Mouse (Mus musculus): ENCODE measurements around the gene Prpsap1. TPM values are rescaled to one million over a fixed set of nuclear protein-coding genes. Genes with fewer than 3 reads are reported as not detected.

The Prpsap1 gene
- polyA plus RNA-seq, 1 experiment from 2014 or later: 45.1 TPM

DNA sequence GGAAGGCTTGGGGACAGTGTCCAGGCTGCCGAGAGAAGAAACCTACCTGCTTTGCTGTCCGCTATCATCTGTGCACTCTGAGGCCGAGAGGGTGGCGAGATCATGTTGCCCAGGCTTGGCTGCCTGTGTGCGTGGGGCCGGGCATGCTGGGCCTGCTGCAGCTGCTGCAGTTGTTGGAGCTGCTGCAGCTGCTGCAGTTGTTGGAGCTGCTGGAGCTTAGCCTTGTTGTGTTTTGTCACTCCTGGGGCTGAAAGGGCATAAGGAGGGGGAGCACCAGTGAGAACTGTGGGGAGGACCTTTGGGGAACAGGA is 51.2 kb downstream of the Prpsap1 start:
- no peak overlapping the region for H3K9ac ChIP-seq

DNA sequence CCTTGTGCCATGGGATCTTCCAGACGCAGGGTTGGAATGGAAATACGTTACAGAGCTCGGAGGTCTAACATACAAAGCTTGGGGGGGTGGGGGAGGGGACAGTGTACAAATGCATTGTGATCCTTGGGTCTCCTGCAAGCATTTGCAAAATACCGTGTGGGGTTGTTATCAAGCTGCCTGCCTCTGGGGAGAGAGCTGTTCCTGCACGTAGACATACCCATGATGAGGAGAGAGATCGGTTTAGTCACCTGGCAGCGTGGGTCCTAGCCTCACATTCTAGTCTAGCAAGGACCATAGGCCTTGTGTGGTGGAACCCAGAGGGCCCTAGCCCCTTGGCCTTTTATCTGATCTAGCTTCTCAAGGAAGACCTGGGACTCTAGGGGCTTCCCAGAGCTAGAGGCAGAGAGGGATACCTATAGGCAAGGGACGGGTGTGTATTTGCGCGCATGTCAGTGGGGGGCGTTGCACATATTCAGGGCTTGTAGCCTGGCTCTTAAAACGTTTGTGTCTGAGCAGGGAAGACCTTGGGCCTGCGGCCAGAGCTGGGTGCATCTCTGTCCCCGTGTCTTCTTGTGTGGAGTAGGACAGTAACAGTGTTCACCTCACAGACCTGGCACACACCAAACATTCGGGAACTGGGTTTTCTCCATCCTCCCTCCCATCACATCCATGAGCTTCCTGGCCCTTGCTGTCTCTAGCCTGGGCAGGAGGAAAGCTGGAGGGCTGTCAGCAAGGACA is 51.7 kb downstream of the Prpsap1 start:
- Histone ChIP-seq H3K27ac (replicated peaks) (no peak overlapping the region), H3K36me3 (replicated peaks) (peaks cover 28% of the 10 kb centered on the region), H3K9me3 (replicated peaks) (no peaks in the 10 kb centered on the region), H3K27me3 (peaks cover 12% of the 10 kb centered on the region), H3K4me1 (replicated peaks) (peaks cover 39% of the 10 kb centered on the region), H3K9ac (no peak overlapping the region), H3K4me3 (replicated peaks) (no peak overlapping the region), H3K4me2 (no peak overlapping the region)
- WGBS (ENCODE audit: insufficient replicate concordance): 71% methylated on average over 15 of the region's 15 CpGs
- no peak for ATAC-seq (ENCODE audit: insufficient read depth)

More for the DNA sequence above, 51.2 kb downstream of the Prpsap1 start:
- no peak for ATAC-seq (ENCODE audit: insufficient read depth)
- Histone ChIP-seq H3K4me2 (no peak overlapping the region), H3K27me3 (peaks cover 17% of the 10 kb centered on the region), H3K9me3 (replicated peaks) (no peaks in the 10 kb centered on the region), H3K36me3 (replicated peaks) (peaks cover 22% of the 10 kb centered on the region), H3K27ac (replicated peaks) (no peak overlapping the region), H3K4me1 (replicated peaks) (peaks cover 34% of the 10 kb centered on the region), H3K4me3 (replicated peaks) (no peak overlapping the region)
- WGBS (ENCODE audit: insufficient replicate concordance): 67% methylated on average over 6 of the region's 6 CpGs

DNA sequence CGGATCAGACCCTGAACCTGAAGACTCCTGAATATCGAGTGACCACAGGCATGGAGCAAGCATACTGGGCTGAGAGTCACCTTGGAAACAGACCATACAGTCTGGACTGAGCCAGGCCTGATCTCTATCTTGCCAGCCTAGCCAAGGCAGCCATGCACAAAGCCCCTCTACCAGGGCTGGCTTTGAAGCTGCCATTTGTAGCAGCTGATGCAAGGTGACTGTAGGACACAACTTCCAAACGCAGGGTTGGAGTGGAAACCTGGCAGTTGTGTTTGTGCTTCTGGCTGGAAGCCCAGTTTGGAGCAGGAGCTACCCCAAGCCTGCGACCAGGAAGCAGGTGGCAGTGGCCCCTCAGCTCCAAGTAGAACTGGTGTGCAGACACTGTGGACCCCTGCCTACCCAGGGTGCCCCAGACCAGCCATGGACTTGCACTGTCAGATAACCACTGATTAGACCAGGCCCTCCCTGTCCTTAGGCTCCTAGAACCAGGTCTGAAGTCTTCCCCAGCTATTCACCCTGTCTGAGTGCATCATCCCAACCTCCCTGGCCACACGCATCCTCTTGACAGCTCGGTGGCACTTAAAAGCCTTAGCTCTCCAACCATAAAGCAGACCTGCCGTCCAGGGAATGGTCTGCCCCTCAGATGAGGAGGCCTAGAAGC is 53.5 kb downstream of the Prpsap1 start:
- peaks cover 47% of the 10 kb centered on the region for H3K4me1 ChIP-seq (replicated peaks)
- H3K36me3 ChIP-seq (replicated peaks): peaks cover 44% of the 10 kb centered on the region
- H3K9ac ChIP-seq: no peak overlapping the region
- 64% methylated on average over 7 of the region's 7 CpGs for WGBS (ENCODE audit: insufficient replicate concordance)
- no peak overlapping the region for H3K27ac ChIP-seq (replicated peaks)
- no peaks in the 10 kb centered on the region for H3K9me3 ChIP-seq (replicated peaks)
- ATAC-seq (ENCODE audit: insufficient read depth): no peak
- H3K4me3 ChIP-seq (replicated peaks): no peak overlapping the region
- H3K27me3 ChIP-seq: no peaks in the 10 kb centered on the region
- H3K4me2 ChIP-seq: no peak overlapping the region

DNA sequence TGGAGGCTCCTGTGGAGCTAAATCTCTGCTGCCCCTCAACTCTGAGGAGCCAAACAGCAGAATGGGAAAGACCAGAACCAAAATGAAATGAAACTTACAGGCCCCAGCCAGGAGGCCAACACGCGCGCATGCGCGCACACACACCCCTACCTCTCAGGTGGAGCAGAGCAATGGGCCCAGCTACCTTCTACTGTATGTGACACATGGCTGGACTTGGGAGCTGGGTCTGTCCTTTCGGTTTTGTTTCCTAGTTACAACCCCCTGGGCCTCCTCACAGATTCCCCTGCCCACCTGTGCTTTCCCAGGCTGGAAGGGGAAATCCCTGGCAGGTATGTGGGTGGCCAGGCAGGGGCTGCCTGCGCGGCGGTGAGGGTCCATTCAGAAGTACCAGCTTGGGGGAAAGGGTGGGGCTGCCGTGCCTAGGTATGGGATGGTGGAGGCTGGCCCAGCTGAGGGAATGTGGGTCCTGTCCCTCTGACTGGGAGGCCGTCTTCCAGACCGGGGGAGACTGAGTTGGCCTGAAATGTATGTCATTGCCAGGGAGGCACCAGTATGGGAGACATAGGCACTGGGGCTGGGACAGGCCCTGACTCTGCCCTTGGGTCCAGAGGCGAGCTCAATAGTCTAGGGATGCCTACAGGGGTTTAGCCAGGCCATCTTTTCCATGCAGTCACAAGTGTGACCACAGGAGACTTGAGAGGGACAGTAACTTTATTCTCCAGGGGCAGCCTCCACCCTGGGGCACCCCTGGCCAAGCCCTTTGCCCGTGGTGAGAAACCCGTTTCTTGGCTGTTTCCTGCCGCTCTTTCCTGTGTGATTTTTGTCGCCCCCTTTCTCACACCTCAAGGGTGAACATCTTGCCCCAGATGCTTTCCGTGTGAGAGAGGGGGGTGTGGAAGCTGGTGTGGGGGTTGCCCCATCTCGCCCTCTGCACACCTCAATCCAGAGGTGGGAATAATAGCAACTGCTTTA is 54.4 kb downstream of the Prpsap1 start:
- H3K4me3 ChIP-seq (replicated peaks): no peak overlapping the region
- no peak overlapping the region for H3K9ac ChIP-seq
- H3K4me2 ChIP-seq: no peak overlapping the region
- no peaks in the 10 kb centered on the region for H3K27me3 ChIP-seq
- H3K27ac ChIP-seq (replicated peaks): no peak overlapping the region
- no peak for ATAC-seq (ENCODE audit: insufficient read depth)
- H3K4me1 ChIP-seq (replicated peaks): peaks cover 47% of the 10 kb centered on the region
- H3K9me3 ChIP-seq (replicated peaks): no peaks in the 10 kb centered on the region
- WGBS (ENCODE audit: insufficient replicate concordance): 76% methylated on average over 19 of the region's 19 CpGs
- peaks cover 44% of the 10 kb centered on the region for H3K36me3 ChIP-seq (replicated peaks)

DNA sequence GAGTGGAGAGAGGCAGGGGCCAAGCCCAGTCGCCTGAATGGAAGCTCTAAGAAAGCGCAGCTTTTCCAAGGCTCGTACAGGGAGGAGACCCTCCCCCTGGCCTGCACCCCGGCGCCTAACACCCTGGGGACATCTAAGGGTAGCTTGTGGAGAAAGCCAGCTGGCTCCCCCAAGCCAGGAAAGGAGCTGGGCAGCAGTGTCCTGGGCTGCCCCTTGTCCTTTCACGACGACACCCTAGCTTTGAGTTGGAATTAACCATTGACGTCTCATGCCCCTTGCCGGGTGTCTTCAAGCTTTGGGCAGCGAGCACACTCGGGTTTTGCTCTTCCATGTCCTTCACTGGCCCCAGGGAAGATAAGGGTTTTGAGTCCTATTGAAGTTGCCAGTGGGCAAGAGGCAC is 56.5 kb downstream of the Prpsap1 start:
- Histone ChIP-seq H3K27me3 (no peaks in the 10 kb centered on the region), H3K4me2 (peak overlapping the region; percentile 73; the same call in 1 of the 2 replicates), H3K9ac (no peak overlapping the region), H3K36me3 (replicated peaks) (peaks cover 44% of the 10 kb centered on the region), H3K4me3 (replicated peaks) (peak overlapping the region; percentile 92; the same call in 1 of the 2 replicates), H3K4me1 (replicated peaks) (peaks cover 55% of the 10 kb centered on the region), H3K27ac (replicated peaks) (peak overlapping the region; percentile 94; the same call in 1 of the 2 replicates), H3K9me3 (replicated peaks) (no peaks in the 10 kb centered on the region)
- 78% methylated on average over 11 of the region's 11 CpGs for WGBS (ENCODE audit: insufficient replicate concordance)
- no peak for ATAC-seq (ENCODE audit: insufficient read depth)

DNA sequence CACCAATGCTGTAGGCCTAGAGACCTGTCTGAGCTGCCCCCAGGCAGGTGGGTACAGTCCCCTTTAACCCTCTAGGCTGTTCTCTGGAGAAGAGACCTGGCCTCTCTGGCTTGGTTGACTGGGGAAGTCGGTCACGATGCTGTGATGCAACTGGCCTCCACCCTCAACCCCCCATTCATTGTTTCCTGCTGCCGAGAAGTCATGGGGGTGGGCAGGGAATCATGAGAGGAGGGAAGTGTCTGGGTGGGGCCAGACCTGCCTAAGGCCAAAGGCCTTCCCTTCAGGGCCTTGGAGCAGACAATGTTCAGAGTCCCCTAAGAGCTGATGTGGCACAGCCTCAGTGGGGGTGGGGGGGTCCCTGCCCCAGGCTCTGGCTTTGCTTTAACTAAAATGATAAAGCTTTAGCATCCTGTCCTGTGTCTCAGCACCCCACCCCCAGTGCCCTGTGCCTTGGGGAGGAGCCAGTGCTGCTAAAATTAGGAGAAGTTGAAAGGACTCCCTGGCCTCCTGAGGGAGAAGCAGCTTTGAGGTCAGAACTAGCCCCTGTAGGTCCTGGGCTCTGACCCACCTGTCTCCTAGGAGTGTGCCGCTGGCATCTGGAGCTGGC is 57.2 kb downstream of the Prpsap1 start:
- Histone ChIP-seq H3K27me3 (no peaks in the 10 kb centered on the region), H3K4me3 (replicated peaks) (peak overlapping the region; percentile 92), H3K4me1 (replicated peaks) (peaks cover 60% of the 10 kb centered on the region), H3K36me3 (replicated peaks) (peaks cover 44% of the 10 kb centered on the region), H3K9me3 (replicated peaks) (no peaks in the 10 kb centered on the region), H3K9ac (peak overlapping the region; percentile 15), H3K27ac (replicated peaks) (peak overlapping the region; percentile 94), H3K4me2 (peak overlapping the region; percentile 73)
- 13% methylated on average over 4 of the region's 4 CpGs for WGBS (ENCODE audit: insufficient replicate concordance)
- no peak for ATAC-seq (ENCODE audit: insufficient read depth)

DNA sequence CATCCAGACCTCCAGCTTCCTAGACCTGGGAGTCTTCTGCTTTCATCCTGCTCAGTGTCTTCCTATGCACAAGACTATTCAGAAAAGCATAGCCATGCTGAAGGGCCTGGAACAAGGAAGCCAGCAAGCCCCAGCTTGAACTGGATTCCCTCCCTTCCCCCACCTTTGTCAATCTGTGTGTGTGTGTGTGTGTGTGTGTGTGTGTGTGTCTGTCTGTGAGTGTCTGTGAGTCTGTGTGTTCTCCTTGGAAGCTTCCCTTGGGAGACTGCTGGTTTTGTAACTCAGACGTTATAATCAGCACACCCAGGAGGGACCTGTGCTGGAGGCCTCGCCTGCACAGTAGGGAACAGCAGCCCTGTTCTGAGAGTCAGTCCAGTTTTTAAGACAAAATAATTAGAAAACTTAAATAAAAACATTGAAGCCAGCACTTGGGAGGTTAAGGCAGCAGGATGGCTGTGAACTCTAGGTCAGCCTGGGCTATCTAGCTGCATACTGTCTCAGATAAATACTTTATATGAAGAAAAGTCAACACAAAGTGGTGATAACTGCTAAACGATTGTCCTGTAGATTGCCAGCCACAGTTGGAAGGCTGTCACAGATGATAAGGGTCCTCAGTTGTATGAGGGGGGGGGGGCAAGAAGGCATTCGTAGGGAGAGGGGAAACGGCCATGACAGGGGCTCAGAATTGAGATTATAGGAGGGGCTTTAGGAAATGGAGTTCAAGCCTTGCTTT is 57.8 kb downstream of the Prpsap1 start:
- peak overlapping the region; percentile 73 for H3K4me2 ChIP-seq
- peaks cover 67% of the 10 kb centered on the region for H3K4me1 ChIP-seq (replicated peaks)
- 6% methylated on average over 5 of the region's 5 CpGs for WGBS (ENCODE audit: insufficient replicate concordance)
- no peak for ATAC-seq (ENCODE audit: insufficient read depth)
- H3K36me3 ChIP-seq (replicated peaks): peaks cover 44% of the 10 kb centered on the region
- H3K9ac ChIP-seq: peak overlapping the region; percentile 15
- H3K27me3 ChIP-seq: no peaks in the 10 kb centered on the region
- peak overlapping the region; percentile 94 for H3K27ac ChIP-seq (replicated peaks)
- peak overlapping the region; percentile 92 for H3K4me3 ChIP-seq (replicated peaks)
- H3K9me3 ChIP-seq (replicated peaks): no peaks in the 10 kb centered on the region

DNA sequence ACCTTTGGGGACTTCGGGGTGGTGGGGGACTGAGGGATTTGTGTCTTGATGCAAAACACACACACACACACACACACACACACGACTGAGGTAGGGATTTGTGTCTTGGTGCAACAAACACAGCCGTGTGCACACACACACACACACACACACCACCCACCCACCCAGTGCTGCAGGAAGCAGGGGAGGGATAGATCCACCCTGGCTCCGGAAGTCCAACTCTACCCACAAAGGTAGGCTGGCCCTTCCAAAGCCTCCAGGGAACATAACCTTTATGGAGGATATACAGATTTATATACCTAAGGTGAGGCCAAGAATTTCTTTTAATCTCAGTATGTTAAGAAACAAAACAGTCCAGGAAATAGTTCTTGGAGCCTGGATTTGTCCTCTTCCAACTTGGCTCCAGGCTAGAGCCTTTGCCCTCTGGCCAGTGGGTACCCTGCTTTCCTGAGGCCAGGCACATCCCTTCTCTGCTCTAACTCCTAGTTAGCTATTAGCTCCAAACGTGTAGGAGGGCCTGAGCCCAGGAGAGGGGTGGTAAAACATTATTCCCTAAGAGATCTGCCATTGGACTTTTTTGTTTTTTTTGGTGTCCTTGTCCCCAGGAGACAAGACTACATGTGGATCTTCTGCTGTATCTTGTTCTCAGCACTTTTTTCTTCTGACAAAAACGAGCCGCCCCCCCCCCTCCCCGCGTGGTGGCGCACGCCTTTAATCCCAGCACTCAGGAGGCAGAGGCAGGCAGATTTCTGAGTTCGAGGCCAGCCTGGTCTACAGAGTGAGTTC is 58.8 kb downstream of the Prpsap1 start:
- Histone ChIP-seq H3K36me3 (replicated peaks) (peaks cover 39% of the 10 kb centered on the region), H3K4me2 (peak overlapping the region; percentile 73), H3K27ac (replicated peaks) (peak overlapping the region; percentile 94), H3K9me3 (replicated peaks) (no peaks in the 10 kb centered on the region), H3K4me3 (replicated peaks) (peak overlapping the region; percentile 92), H3K4me1 (replicated peaks) (peaks cover 70% of the 10 kb centered on the region), H3K9ac (peak overlapping the region; percentile 96), H3K27me3 (no peaks in the 10 kb centered on the region)
- 36% methylated on average over 12 of the region's 12 CpGs for WGBS (ENCODE audit: insufficient replicate concordance)
- no peak for ATAC-seq (ENCODE audit: insufficient read depth)

DNA sequence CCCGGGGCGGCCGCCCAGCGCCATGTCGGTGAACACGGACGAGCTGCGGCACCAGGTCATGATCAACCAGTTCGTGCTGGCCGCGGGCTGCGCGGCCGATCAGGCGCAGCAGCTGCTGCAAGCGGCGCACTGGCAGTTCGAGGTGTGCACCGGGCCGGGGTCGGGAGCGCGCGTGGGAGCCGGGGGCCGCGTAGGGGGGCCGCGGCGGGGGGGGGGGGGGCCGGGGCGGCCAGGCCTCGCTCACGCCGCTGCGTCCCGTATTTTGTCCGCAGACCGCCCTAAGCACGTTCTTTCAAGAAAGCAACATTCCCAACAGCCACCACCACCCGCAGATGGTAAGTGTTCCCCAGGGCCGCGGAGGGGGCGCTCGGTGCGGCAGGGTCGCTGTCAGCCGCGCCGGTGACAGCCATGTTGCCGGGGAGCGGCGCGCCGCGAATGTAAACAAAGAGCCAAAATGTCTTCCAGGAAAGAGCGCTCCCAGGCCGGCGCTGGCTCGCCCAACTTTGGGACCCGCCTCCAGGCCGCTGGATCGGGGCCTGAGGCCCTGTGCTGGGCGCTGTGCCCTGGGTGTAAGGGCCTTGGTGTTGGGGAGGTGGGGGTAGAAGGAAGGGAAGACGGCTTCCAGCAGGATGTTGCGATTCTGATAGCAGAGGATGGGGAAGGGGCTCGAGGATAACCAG is 59.6 kb downstream of the Prpsap1 start:
- ATAC-seq (ENCODE audit: insufficient read depth): no peak
- Histone ChIP-seq H3K27me3 (no peaks in the 10 kb centered on the region), H3K27ac (replicated peaks) (peak overlapping the region; percentile 94), H3K9me3 (replicated peaks) (no peaks in the 10 kb centered on the region), H3K36me3 (replicated peaks) (peaks cover 32% of the 10 kb centered on the region), H3K4me2 (peak overlapping the region; percentile 73), H3K9ac (peak overlapping the region; percentile 96), H3K4me1 (replicated peaks) (peaks cover 70% of the 10 kb centered on the region), H3K4me3 (replicated peaks) (peak overlapping the region; percentile 92)
- WGBS (ENCODE audit: insufficient replicate concordance): under 1% methylated on average over 55 of the region's 67 CpGs

Data from liver, embryonic 15.5 days (tissue).